Mouse (Mus musculus) layer of hippocampus, postnatal 10 days (tissue): Measurements from ENCODE around the gene Ank3. TPM values are rescaled to one million over a fixed set of nuclear protein-coding genes. Genes with fewer than 3 reads are reported as not detected.

ENCODE experiments used
- DNase-seq, 2 experiments: peaks; one replicate each; pipeline ENCODE4 v3.0.0; 2021; ENCODE audit warnings: low spot score in 2 of 2
- total RNA-seq, 2 experiments: library from RNA; stranded (reverse); gene quantifications; 2 replicates each; pipeline ENCODE4 v1.2.3; 2021

The Ank3 gene
- total RNA-seq, 2 experiments from 2014 or later: 457 to 507 TPM

DNA sequence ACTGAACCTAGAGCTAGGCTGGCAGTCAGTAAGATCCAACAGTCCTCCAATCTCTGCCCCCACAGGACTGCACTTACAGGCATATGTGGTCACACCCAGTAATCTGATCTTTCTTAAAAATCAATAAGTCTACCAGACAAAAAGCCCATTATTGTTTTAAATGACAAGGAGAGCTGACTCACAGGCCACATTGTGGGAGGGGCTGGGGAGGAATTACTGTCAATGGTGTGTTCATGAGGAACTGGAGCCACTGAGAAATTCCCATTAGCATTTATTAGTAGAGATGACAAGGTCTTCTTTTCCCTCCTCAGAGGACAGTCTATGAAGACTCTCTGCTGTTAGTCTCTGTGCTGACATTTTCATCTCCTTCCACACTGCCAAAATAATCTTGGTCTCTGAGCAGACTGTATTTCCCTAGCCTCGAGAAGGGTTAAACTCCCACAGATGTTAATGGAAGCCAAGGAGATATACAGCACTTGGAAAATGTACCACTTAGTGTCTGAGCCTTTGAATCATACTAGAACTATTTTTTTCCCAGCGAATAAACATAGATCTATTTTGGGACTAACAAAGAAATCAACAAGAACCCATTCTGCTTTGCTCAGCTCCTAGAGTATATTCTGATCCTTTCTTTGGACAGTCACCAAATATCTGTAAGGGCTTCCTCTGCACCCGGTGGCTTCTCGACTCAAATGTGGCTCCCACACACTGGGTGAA lies 358.5 kb downstream of the Ank3 start:
- no peak for DNase-seq

DNA sequence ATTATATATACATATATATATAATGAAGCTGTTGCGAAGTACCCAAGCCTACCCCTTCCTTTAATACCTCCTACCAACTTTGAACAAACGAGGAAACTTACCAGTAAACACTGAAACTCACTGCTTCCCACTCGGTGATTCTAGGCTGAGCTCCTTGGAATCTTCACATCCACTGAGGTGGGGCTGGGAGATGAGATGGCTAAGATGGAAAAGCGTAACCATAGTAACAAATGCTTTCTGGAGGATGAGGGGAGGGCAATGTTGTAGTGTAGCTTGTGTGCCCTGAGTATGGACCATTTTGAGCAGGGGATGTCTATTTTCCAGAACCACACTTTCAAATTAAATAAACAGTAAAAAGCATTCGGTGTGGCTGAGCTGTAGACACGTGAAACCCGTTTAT lies 364.4 kb downstream of the Ank3 start:
- no peak for DNase-seq

DNA sequence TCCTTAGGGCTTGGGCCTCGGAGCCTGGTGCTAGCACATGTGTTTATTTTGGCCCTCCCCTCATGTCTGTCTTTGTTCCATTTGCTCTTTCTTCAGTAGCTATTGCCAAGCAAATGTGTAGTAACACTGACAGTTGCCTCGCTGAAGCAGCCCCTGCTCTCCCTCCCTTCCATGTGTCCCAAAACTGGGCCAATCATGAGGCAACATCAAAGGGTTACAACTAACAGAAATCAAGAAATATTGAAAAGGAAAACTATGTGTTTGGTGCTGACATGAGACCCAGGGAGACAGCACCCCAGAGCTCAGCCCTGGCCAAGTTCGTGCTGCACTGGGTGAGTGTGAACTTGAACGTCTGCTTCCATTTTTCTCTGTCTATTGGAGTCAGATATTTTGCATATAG lies 365.8 kb downstream of the Ank3 start:
- DNase-seq: no peak

DNA sequence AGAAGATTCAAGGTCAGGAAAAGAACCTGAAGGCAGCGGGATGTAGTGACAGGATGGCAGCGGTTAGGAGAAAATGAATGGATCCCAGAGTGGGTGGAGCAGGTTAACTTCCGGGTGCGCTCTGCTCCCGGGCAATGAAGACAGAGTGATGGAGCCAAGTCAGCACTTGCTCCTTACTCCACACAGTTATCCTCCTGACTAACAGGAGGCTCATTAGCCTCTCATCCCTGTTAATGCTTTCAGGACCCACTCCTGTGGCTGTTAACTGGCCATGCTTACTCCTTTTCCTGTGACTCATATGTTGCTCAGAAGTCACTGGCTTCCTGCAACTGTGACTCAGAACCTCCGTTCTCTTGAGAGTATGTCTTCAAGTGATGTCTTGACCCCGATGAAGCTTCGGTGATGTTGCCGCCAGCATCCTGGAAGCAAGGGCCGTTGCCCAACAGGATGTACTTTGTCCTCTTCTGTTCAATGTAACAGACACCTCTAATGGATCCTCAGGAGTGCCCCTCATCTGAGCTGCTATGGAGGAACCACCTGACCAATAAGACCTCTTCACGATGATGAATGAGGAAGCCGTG lies 378.6 kb downstream of the Ank3 start:
- DNase-seq: no peak

DNA sequence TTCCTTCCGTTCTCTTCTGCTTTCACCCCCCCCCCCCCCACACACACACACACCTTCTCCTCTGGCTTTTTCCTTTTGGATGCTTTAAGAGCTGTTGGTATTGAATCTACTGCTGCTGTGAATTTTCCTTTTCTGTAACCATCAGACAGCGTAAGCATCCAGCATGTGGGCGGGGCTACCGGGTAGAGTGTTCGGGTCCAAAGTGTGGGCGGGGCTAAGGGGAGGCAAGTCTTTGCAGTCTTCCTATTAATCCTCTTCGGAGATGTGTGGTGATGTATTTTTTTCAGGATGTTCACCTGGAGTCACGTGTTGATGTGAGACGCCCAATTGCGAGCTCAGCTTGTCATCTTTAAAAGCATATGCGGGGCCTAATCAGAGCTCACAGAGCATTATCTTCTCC lies 379.2 kb downstream of the Ank3 start:
- no peak for DNase-seq

DNA sequence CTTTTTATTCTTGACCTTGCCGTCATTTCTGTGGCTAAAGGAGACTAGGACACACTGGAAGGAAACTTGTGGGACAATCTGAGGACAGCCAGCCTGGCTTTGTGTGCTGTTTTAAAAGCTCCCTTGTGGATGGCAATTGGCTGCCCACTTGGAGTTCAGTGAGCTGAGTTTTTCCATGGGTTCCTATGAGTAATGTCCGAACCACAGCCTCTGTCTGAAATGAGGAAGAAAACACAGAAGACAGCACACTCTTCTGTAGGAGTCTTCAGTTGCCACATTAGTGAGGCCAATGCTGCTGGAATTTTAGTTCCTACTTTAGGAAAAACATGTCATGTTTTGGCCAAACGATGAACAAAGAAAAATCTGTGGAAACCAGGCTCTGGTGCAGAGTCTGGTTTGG lies 380.7 kb downstream of the Ank3 start:
- no peak for DNase-seq

DNA sequence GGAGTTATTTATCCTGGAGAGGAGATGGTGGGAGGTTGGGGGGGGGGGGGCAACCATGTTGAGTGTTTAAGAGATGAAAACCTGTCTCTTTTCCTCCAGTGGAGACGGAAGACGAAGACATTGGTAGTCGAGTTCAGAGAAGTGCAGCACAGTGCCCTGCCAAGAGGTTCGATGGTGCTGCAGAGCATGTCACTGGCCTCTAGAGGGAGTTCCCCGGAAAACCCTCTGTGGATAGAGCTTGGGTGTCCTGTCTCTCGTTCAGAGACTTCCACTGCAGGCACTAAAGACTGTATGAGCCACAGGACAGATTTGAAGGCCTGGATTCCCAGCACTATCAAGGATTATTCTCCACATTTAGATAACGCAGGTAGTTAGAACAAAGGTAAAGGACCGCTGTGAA lies 382.9 kb downstream of the Ank3 start:
- peak; percentile 62 for DNase-seq

DNA sequence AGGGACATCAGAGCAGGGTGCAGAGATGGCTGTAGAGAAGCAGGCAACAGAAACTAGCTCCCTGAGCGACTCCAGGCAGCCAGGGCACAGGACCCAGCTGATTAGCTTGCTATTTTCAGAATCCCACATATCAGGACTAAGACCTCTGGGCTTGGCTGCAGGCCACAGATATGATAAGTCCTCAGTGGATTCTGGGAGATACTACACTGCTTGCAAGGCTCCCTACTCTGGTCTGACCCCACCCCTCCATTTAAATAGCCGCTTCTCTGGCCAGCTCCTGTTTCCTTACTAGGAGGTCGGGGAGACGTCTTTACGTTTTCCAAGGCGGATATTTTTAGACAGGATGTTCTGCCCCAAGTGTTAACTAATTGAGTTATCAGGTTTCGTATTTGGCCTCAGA lies 386.7 kb downstream of the Ank3 start:
- no peak for DNase-seq

DNA sequence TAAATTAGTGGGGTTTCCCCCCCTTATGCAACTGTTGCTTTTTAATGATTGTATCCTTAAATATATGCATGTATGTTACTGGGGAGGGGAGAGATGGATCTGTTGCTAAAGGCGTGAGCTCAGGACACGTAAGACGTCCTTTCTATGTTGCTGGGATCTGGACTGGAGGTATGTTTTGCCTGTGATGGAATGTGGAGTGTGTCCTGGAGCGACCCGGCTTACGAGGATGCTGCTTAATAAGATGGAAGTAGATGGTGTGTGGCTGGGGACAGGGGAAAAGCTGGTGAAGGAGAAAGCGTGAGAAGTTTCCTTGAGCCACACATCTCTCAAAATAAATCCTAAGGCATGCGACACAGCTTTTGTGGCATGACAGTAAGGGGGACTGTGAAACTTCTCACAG lies 387.1 kb downstream of the Ank3 start:
- DNase-seq: no peak

DNA sequence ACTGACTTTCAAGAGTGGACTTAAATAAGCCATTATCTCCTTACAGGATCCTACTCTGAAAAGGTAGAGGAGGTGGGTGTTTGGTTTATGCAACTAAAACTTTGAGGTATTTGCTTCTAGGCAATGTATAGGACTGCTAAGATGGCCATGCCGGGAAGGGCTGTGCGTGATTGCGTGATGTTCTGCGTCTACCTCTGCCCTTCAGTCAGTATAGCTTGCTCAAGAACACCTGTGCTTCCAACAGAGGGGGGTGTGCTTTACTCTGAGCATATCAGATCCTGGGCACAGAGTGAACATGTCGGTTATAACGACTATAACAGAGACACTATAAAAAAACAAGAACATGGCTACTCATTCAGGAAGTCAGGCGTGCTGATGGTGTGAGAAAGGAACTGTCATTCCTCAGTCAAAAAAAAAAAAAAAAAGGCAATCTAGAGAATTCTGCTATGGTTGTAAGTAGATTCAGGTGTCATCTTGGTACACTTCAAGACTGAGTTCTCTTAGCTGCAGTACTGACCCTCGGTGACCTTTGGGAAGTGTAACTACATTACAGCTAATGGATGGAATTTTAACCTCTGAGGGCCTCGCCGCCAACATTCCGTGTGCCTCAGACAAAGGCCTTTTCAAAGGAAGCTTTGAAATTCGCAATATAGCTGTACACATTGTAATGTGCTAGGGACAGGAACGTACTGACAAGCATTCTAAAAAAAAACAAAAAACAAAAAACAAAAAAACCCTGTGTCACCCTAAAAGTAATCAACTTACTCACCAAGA lies 387.8 kb downstream of the Ank3 start:
- no peak for DNase-seq

DNA sequence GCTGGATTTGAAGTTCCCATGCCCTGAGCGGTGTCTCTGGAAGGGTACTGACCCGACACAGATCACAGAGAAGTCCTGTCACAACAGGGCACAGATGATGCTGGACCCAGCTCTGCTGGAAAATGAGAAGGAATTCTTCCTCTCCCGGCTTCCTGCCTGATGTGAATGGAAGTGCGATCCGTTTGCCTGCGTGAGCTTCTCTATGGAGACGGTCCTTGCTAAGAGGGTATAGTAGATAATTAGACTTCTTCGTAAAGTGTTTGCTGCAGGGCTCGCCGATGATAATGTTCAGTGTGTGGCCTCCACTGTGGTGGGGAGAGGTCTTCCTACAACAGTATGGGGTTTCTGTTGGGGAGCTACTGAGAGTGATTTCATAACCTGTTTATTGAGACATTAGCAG lies 388.8 kb downstream of the Ank3 start:
- DNase-seq: no peak

DNA sequence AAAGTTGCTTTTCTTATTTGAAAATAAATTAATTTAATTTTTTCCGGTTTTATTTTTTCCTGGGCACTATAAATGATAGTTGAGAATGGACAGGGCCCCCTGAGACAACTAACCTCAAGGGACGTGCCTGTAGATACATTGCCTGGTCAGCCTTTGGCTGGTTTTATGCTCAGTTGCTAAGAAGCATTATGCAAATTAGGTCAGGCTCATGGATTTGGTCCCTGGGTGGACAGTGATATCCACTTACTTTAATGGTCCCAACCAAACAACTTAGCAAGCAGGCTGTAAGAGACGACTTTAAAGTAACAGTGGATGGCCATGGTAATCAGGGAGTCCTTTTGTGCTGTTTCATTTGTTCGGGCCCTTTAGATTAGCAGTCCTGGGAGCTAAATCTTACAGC lies 392.0 kb downstream of the Ank3 start:
- no peak for DNase-seq

DNA sequence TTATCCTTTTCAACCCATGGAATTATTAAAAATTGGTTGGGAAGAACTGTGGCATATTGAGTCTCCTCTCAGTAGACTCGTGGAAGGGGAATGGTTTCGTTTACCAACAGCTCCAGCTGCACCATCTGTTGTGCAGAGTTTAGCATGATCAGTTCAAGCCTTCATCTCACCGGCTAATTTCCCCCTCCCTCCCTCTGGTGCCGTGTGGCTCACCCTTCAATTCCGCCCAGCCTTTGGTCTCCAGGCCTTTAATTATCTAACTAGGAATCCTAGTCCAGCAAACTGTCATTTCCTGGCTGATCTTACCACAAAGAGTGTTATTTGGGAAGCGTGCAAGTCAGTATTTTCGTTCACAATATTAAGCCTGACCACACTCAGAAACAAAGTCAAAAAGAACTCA lies 393.4 kb downstream of the Ank3 start:
- DNase-seq: no peak

DNA sequence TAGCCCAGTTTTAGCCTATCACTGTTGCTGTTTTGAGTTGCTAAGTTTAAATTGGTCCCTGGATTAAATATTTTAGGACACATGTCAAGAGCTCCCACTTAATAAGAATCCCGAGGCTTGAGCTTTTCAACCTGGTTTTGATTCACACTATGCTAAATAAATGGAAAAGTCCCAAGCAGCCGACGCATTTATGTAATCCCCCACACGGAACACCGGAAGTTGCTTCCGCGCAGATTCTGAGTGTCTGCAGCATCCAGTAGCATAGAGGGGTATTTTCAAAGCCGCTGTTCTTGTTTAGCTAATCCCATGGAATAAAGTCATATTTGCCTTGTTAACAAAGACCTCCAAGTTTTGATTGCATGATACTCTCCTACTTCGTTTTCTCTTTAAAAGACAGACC lies 393.8 kb downstream of the Ank3 start:
- no peak for DNase-seq

DNA sequence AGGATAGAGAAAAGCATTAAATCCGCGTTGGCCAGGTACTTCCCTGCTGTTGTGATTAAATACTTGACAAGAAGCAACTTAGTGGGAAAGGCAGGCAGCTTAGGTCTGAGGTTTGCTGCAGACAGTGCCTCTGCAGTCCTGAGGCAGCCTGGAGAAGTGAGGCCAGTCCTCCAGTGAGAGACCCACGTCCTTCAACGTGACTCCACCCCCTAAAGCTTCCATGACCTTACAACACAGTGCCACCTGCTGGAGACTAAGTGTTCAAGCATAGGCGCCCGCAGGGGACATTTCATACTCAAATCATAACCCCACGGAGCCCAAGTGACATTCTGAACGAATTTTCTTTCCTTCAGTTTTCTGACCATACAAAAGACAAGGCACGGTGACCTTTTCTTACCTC lies 394.5 kb downstream of the Ank3 start:
- peak; percentile 42 to 67 for DNase-seq

DNA sequence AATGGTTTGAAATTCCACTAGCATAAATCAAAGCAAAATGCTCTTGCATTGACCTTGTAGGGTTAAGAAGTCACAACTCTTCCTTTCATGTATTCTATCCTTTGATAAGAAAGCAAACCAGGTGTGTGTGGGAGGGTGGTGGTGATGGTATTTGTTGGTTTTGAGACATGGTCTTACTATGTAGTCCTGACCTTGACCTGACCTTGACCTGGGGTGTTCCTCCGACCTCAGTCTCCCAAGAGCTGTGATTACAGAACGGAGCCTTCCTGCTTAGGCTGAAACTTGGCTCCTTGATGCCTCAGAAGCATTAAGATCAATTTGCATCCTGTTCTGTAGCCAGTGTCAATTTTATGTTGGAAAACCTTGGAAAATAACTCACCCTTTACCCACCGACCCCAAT lies 397.1 kb downstream of the Ank3 start:
- no peak for DNase-seq

DNA sequence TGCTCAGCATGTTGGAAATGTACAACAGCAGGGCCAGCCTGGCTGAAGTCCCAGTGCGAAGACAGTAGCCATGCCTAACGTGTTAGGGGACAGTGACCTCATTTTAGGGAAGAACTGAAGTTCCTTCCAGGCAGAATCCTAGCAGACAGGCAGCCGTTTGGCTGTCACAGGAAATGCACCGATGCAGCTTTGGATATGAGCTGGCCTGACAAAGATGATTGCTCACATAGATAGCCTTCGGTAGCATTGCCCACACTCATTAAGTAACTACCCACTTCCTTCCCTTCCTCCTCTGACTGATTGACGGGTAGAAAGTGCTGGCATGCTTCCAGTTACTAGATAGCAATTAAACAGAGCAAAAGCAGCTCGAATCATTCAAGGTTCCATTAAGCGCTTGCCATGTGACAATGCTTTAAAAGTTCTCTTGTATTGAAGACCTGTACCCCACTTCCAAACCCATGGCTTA lies 397.9 kb downstream of the Ank3 start:
- DNase-seq: no peak

DNA sequence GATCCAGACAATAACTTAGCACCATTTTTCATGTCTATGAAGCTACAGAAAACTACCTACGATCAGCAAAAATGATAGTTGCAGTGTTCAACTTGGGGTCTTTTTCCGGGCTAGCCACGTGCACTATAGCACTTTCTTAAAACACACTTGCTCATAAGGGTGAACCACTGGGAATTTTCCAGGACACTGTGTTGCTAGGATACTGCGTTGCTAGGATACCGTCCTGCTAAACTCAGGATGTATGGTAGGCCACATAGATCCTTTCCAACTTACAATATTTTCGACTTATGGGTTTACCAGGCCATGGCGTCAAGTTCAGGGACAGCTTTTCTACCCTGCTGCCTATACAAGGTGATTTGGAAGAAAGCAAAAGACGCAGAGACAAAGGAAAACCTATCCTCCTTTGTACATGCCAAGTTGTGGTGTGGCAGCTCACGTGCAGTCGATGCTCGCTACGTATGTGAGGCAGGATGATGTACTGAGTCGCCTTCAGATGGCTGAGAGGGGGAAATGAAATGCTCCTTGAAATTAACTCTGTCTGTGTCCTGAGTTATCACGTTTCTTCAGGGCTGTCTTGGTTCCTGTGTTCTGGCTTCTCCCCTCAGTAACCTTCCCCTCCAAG lies 404.7 kb downstream of the Ank3 start:
- DNase-seq: no peak

DNA sequence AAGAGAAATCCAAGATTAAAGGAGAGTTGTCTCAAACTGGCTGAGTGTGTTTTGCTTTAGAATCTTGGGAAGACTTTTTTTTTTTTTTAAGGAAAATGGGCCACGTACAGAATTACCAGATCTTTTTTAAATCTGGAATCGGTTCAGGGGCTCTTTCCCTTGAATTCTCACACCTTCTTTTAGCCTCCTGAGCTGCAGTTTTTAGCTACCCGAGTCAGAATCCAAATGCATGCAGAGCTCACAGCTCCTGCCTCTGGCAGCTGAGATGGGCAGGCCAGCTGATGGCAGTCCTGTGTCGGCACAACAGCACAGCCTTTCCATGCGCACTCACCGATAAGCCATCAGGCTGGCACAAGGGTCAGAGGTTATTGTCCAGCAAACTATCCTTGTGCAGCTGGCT lies 406.0 kb downstream of the Ank3 start:
- no peak for DNase-seq

DNA sequence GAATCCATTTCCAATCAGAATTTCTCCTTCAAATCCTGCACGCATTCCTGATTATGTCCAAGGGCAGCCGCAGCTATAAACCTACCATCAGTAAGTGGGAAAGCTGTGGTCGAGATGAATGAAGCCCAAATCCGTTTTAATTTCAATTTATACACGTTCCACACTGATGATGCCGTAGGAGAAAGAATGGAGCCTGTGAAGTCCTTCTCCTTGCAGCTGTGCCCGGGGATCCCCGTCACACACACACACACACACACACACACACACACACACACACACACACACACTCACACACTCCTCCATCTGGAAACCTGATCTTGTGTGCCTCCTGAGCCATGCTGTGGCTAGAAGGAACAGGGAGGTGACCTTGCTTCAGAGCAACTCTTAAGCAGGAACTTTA lies 412.2 kb downstream of the Ank3 start:
- no peak for DNase-seq

DNA sequence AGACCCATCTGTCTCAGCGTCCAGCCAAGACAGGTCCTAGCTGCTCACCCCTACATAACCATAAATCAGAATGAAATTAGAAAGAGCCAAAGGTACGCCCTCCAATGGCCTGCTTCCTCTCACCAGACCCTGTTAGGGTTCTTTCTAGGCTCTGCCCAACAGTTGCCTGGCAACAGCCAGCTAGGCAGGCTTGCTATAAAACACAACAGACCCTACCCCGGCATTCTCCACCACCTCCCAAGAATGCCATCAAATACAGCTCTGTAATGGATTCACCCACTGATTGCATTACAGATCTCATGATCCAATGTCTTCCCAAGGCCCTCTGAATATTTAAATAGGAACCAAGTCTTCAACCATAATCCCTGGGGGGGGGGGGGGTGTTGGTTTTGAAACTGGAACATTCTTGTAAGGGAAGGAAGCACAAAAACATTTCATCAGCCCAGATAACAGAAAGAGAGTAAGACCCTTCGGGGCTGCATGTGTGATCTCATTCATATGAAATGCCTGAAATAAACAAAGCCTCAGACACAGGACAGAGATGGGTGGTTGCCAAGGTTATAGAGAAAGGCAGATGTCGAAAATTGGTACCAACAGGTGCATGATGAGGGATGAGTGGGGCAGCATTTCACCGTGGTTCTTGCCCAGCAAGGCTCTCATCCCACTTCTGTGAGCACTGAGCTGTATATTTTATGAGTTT lies 415.4 kb downstream of the Ank3 start:
- no peak for DNase-seq
